Mouse (Mus musculus): ENCODE results near the gene Clec2l.

The Clec2l gene

DNA sequence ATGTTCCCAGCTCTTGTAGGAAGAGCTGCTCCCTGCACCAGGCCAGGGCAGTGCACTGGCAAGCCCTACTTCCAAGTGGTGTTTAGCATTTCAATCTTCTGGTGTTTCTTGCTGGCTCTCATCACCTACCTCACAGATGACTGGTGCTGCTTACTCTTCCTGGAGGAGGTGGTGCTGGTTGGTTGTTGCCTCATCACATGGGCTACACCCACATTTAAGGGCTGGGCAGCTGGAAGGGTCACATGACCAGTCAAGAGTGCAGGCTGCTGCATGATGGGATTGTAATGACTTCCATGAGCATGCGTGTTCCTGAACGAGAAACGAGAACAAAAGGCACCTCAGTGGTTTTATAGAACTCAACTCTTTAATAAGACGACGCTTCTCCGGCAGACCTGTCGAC lies 55.8 kb downstream of the Clec2l start:
- no peak for DNase-seq (ENCODE audit: low spot score)

DNA sequence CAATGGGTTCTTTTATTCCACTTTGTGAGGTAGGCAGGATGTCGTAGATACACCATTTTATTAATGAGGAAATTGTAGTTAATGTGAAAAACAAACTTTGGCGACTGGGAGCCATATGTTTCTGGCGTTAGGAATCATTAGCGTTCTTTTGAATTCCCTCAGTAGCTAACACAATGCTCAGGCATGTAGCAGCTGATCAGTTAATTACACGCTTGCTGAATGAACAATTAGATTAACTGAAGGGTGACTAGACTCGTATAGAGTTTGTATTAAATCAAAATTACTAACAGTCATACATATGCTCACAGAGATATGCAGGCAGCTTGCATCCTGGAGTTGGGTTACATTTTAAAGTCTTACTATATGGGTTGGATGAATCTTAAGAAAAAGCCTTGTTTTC lies 56.4 kb downstream of the Clec2l start:
- DNase-seq (ENCODE audit: low spot score), result no peak

DNA sequence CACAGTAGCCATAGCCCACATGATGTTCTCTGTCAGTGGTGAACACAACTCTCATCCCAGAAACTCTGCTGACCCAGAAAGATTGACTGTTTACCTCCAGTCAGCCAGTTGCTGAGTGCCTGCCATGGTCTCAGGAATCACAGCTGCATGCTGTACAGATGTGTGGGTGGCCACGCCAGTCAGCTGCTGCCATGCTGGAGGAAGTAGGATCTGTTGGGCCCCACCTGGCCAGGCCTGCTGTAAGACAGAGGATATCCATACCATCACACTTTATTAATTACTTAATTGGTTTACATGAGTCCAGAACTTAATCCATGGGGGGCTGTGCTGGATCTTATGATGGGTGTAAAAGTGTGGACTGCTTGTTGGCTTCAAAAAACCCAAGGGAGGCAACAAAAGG lies 58.5 kb downstream of the Clec2l start:
- DNase-seq (ENCODE audit: low spot score), result no peak

DNA sequence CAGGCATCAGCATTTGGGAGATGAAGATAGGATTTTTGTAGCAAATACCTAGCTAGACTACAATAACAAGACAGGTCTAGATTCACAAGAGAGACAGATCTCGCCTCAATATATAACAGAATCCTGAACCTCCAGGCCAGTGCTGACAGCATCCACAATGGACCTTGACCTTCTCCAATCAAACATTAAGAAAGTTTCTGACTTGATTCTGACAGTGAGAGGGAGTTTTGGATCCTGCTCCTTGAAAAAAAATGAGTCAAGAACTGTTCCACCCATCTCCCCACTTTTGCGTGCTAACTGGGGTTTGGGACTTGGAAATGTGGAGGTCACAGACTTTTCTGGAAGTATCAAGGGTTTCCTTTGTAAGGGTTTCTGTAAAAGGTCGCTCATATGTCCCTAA lies 62.6 kb downstream of the Clec2l start:
- DNase-seq (ENCODE audit: low spot score), result no peak
